Mouse (Mus musculus) lung, postnatal 4 days (tissue): ENCODE data around the gene Sh3pxd2b.

ENCODE experiments used
- DNase-seq, 2 experiments: peaks; one replicate each; pipeline ENCODE4 v3.0.0; 2021

Sh3pxd2b gene

GRCm38 (mm10) chr11:32340476-32341473, 6.8 kb upstream of the Sh3pxd2b start:
- peak; percentile 53 to 67 for DNase-seq

DNA sequence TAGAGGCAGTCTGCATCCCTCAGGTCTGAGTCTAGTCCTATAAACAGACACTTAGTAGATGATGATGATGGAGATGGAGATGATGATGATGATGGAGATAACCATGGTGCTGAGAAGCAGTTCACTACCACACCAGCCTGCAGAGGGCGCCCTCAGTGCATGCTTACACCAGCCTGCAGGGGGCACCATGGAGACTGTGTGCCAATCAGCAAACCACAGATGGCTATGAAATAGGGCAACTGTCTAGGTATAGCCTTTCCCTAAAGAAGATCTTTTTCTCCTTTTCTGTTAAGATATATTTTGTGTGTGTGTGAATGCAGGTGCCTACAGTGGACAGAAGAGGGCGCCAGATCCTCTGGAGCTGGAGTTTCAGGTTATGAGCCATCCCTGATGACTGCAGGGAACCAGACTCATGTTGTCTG, 4.8 kb upstream of the Sh3pxd2b start:
- DNase-seq: peak; percentile 43 to 70

DNA sequence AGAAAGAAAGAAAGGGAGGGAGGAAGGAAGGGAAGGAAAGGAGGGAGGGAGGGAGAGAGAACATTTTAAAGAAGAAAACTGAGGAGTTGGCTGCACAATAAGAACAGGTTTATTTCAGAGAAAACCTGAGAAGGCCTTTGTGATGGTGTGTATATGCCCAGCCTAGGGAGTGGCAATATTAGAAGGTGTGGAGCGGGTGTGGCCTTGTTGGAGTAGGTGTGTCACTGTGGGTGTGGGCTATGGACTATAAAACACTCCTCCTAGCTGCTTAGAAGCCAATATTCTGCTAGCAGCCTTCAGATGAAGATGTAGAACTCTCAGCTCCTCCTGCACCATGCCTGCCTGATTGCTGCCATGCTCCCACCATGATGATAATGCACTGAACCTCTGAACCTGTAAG, 4.3 kb upstream of the Sh3pxd2b start:
- no peak for DNase-seq

DNA sequence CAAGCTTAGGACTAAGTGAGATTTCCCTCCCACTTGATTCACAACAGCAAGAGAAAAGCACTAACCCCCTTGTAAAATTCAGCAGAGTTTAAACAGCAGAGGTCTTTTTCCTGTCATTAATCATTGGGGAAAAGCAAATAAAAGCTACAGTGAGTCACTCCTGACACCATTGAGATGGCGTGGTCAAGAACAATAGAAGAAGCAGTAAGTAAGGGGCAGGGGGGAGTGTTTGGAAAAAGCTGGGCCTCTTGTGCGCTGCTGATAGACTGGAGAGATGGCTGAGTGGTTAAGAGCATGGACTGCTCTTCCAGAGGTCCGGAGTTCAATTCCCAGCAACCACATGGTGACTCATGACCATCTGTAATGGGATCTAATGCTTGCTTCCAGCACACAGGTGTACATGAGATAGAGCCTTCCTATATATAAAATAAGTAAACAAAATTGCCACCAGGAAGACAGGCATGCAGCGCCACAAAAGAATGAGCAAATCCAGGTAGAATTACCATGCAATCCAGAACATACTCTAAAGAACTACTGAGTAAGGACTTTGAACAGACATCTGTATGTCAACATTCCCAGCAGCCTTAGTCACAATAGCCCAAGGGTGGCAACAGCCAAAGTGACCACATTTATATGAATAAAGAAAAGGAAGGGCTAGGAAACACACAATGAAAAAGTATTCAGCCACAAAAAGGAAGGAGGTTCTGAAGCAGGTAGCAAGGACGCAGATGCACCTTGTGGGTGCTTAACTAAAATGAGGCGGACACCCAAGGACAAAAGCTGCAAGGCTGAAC, 1.9 kb upstream of the Sh3pxd2b start:
- DNase-seq: no peak

GRCm38 (mm10) chr11:32347264-32347606, 385 bp upstream of the Sh3pxd2b start:
- no peak for DNase-seq

GRCm38 (mm10) chr11:32348433-32349283, 1.0 kb downstream of the Sh3pxd2b start:
- DNase-seq: peak in 1 of 2 experiments; percentile 46

GRCm38 (mm10) chr11:32349284-32349953, 1.8 kb downstream of the Sh3pxd2b start:
- DNase-seq: peak; percentile 49 to 58

GRCm38 (mm10) chr11:32352946-32353345, 5.3 kb downstream of the Sh3pxd2b start:
- no peak for DNase-seq

DNA sequence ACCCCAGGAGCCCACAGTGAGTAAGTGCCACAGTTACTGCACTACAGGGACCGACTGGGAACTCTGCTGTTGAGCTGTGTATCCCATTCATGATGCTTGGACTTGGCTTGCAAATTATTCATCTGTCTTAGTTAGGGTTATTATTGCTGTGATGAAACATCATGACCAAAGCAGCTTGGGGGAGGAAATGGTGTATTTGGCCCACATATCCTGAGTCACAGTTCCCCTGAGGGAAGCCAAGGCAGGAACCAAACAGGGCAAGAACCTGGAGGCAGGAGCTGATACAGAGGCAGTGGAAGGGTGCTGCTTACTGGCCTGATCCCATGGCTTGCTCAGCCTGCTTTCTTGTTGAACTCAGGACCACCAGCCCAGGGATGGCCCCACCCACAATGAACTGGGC, 7.8 kb downstream of the Sh3pxd2b start:
- no peak for DNase-seq

GRCm38 (mm10) chr11:32357686-32358085, 10.1 kb downstream of the Sh3pxd2b start:
- peak; percentile 77 to 81 for DNase-seq

DNA sequence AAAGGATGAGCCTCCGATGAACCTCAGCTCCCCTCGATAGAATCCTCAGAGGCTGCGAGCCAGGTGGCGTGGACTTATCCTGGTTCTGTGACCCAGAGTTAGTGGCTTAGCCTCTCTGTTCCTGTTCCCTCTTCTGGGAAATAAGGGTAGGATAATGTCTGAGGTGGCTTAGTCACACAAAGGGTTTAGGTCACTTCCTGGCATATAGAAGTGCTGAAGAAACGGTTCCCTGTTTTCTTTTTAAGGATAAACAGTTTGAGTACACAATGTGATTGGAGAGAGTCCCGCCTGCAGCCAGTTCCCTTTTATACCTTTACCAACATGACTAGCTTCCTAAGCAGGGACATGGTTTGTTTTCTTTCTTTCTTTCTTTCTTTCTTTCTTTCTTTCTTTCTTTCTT, 10.8 kb downstream of the Sh3pxd2b start:
- DNase-seq: no peak

DNA sequence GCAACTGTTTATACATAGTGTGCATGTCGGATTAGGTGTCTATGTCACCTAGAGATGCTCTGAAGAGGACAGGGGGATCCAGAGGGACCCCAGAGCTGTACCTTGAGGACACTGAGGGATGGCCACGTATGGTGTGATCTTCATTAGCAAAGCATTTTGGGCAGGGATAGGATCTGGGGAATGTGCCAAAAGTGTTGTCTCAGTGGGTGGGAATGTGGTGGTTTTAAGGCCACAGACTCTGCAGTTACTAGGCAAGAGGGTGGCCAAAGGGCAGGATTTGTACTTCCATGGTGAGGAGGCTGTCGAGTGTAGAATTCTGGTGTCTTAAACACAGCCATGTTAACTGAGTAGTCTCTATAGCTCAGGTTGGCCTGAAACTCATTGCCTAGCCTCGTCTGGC, 11.9 kb downstream of the Sh3pxd2b start:
- DNase-seq: no peak

DNA sequence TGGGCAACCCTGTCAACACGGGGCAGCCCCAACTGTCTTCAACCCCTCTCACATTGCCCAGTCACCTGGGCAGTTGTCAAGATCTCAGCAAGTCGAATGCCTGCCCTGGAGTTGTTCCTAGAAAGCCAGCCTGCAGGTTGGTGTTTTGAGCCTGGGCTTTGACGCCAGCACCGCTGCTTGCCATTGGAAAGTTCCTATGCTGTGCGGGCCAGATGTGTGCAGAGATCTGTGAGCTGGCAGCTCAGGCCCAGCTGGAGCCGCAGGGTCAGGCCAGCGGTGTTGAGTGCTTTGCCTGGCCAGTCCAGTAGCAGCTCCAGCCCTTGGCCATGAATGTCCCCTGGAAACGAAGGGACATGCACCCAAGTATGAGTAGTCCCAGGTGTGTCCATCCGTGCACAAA, 14.2 kb downstream of the Sh3pxd2b start:
- no peak for DNase-seq

GRCm38 (mm10) chr11:32363188-32363587, 15.6 kb downstream of the Sh3pxd2b start:
- no peak for DNase-seq

- DNase-seq: peak; percentile 41 to 56
These were observed 16.1 kb downstream of the Sh3pxd2b start for GRCm38 (mm10) chr11:32363610-32364220.

DNA sequence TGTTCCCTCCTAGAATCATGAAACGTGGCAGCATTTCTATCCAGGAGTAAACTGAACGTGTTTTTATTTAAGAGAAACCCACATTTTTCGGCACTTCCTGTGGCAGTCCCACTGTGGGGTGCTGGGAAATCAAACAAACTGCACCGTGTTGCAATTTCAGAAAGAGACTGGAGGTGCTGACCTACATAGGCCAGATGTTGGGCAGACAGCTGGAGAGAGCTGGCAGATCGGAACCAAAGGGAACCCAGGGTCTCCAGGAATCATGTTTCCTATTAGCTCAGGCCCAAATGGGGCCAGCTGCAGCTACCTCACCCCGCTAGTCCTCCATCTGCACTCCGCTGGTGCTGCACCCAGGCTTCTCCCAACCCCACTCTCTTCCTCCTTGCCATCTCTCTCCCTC, 16.8 kb downstream of the Sh3pxd2b start:
- DNase-seq: peak; percentile 70 to 86

DNA sequence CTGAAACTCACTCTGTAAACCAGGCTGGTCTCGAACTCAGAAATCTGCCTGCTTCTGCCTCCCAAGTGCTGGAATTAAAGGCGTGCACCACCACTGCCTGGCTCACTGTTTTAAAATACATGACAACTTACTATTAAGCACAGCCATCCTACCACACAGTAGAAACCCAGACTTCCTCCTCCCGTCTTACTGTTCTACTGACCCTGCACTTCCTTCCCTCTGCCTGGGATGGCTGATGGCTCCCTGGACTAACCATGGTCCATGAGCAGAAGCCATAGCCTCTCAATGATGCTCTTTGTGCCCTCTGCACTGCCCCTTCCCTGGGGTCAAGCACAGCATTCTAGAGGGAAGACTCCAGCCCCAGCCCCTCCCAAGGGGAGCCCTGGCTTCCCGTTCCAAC, 17.9 kb downstream of the Sh3pxd2b start:
- DNase-seq: no peak

GRCm38 (mm10) chr11:32367056-32367455, 19.4 kb downstream of the Sh3pxd2b start:
- DNase-seq: peak in 1 of 2 experiments; percentile 62

DNA sequence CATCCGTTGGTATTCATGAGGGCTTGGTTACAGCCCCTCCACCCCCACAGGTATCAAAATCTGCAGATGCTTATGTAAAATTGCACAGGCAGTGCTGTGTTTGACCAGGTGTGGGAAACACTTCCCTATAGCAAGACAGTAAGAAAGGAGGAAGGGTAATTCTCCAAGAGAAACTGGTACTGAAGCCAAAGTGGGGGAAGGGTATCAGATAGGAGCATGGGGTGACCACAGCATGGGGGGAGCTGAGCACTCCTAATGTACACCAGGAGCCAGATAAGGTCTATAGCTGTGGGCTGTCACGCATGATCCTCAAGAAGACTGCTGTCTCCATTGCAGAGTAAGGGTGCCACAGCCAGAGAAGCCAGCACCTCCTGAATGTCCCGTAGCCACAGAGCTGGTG, 21.4 kb downstream of the Sh3pxd2b start:
- DNase-seq: no peak

DNA sequence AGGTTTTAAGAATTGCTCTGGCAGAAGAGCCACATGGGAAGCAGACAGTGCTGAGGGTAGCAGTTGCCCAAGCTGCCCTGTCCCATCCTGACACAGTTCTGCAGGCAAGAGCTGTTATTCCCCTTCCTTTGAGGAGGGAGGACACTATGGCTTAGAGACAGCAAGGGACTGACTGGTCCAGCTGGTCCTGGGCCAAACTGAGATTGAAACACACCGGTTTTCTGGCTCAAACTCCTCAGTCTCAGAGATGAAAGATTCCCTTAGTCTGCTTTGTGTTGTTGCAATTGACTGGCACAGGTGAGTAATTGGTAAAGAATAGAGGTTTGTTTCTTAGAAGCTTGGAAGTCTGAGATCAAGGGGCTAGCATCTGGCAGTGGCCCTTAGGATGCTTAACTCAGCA, 23.3 kb downstream of the Sh3pxd2b start:
- no peak for DNase-seq

DNA sequence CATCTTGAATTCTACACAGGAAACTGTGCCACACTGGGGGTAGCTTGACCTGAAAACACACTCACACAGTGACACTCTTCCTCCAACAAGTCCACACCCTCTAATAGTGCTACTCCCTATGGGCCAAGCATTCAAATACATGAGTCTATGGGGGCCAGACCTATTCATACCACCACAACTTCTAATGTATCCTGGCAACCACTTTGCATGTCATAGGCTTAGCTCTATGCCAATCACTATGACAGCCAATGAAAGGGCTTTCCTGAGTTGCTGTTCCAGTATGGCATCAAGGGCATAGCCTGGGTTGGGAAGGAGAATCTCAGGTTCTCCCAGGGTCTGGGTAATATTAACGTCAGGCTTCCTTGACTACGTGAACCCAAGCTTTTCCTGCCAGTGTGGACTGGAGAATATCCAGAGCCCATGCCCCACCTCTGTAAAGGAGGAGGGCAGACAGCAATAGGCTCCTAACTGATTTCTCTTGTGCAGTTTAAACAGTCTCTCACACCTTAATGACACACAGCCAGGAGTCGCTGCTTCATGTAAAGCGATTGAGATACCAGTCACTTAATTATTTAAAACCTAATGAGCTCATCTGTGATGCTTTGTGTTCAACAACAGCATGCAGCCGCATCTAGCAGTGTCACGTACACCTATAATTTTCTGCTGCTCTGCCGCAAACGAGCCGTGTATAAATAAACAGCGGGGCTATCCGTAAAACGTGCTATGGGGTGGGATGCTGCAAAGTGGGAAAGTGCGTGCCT, 25.8 kb downstream of the Sh3pxd2b start:
- DNase-seq: no peak
